Mouse (Mus musculus): ENCODE measurements around the gene Rai1. TPM values are rescaled to one million over a fixed set of nuclear protein-coding genes. Genes with fewer than 3 reads are reported as not detected.
A peak's percentile ranks its signal among the peaks of the same experiment; 100 is the strongest.

Gene Rai1
- total and polyA plus RNA-seq, 3 experiments = 26.3 to 101 (median 56.7) TPM

- TF ChIP-seq CTCF (IDR thresholded peaks at IDR 0.05 in 2 of 3, conservative IDR thresholded peaks at IDR 0.05 in 1 of 3; ENCODE audit: control insufficient read depth in 1 of 3, insufficient read depth in 1 of 3, low read depth in 2 of 3, low read length in 3 of 3, poor library complexity in 1 of 3, severe bottlenecking in 1 of 3) = no peak
- TF ChIP-seq MEF2A (IDR thresholded peaks at IDR 0.05; ENCODE audit: extremely low read depth, insufficient replicate concordance, low read depth, low read length, poor library complexity, severe bottlenecking) = no peak
- TF ChIP-seq SIN3A (IDR thresholded peaks at IDR 0.05; ENCODE audit: low read length) = peak; percentile 81
- TF ChIP-seq USF2 (IDR thresholded peaks at IDR 0.05; ENCODE audit: borderline replicate concordance in 1 of 2, insufficient read depth in 1 of 2, low read depth in 1 of 2, low read length in 2 of 2) = no peak
- TF ChIP-seq HCFC1 (IDR thresholded peaks at IDR 0.05; ENCODE audit: low read depth, low read length) = 0 out of 2 replicates have a peak, but pooled peaks have one; percentile 25
- TF ChIP-seq JUND (IDR thresholded peaks at IDR 0.05; ENCODE audit: low read depth, low read length) = no peak
- TF ChIP-seq CHD1 (IDR thresholded peaks at IDR 0.05; ENCODE audit: low read depth, low read length) = 0 out of 2 replicates have a peak, but pooled peaks have one; percentile 58
- TF ChIP-seq GATA1 (IDR thresholded peaks at IDR 0.05; ENCODE audit: low read depth, low read length) = no peak
- no peak for TF ChIP-seq TCF12 (IDR thresholded peaks at IDR 0.05; ENCODE audit: low read depth, low read length)
- peak; percentile 49; the same call in 1 of the 2 replicates for TF ChIP-seq POLR2AphosphoS2 (IDR thresholded peaks at IDR 0.05; ENCODE audit: low read length)
- TF ChIP-seq ZMIZ1 (IDR thresholded peaks at IDR 0.05; ENCODE audit: low read depth, low read length) = no peak
- peak in 1 of 2 experiments; percentile 68; a peak in 2 of 4 replicates for TF ChIP-seq POLR2A (IDR thresholded peaks at IDR 0.05; ENCODE audit: control insufficient read depth in 1 of 2, insufficient read depth in 1 of 2, low read depth in 1 of 2, low read length in 2 of 2, poor library complexity in 1 of 2)
- TF ChIP-seq RCOR1 (IDR thresholded peaks at IDR 0.05; ENCODE audit: low read depth, low read length) = no peak
- TF ChIP-seq SMC3 (IDR thresholded peaks at IDR 0.05; ENCODE audit: low read depth, low read length) = no peak
- no peak for TF ChIP-seq TAL1 (IDR thresholded peaks at IDR 0.05; ENCODE audit: low read length)
- TF ChIP-seq MAFK (IDR thresholded peaks at IDR 0.05; ENCODE audit: borderline replicate concordance, low read depth, low read length) = no peak
- TF ChIP-seq NRF1 (IDR thresholded peaks at IDR 0.05; ENCODE audit: insufficient read depth, low read depth, low read length, poor library complexity, severe bottlenecking) = no peak
- no peak for TF ChIP-seq EP300 (IDR thresholded peaks at IDR 0.05; ENCODE audit: low read depth in 1 of 2, low read length in 2 of 2)
- TF ChIP-seq TBP (IDR thresholded peaks at IDR 0.05; ENCODE audit: low read depth, low read length) = no peak
- TF ChIP-seq ETS1 (IDR thresholded peaks at IDR 0.05; ENCODE audit: low read depth, low read length) = no peak
Measured at GRCm38 (mm10) chr11:60105593-60106542, 1.1 kb downstream of the Rai1 start (continued).

- Histone ChIP-seq H3K4me3 (ENCODE audit: control insufficient read depth in 1 of 2, insufficient read depth in 1 of 2, low read depth in 2 of 2, low read length in 2 of 2) (peak overlapping the region; percentile 89 to 94), H3K9ac (ENCODE audit: control insufficient read depth, low read depth, low read length, poor library complexity, severe bottlenecking) (peak overlapping the region; percentile 96), H3K4me1 (ENCODE audit: control insufficient read depth in 1 of 2, insufficient read depth in 2 of 2, low read length in 2 of 2) (peaks cover 31 to 63% of the 10 kb centered on the region in 2 experiments), H3K79me2 (ENCODE audit: control insufficient read depth, insufficient read depth, low read length, poor library complexity) (peaks cover 66% of the 10 kb centered on the region), H3K27ac (ENCODE audit: control insufficient read depth, low read depth, low read length) (peak overlapping the region; percentile 86), H3K27me3 (ENCODE audit: control insufficient read depth in 1 of 2, insufficient read depth in 2 of 2, low read length in 2 of 2) (no peaks in the 10 kb centered on the region), H3K36me3 (ENCODE audit: control insufficient read depth in 1 of 2, insufficient read depth in 2 of 2, low read length in 2 of 2) (peaks cover 0 to 64% of the 10 kb centered on the region in 2 experiments; a peak in 3 of 4 replicates), H3K9me3 (replicated peaks; ENCODE audit: insufficient read depth, low read length) (no peaks in the 10 kb centered on the region)
- DNase-seq (ENCODE audit: low read depth, low spot score) = no peak
- TF ChIP-seq ZKSCAN1 (IDR thresholded peaks at IDR 0.05; ENCODE audit: low read depth, low read length) = no peak
- no peak for TF ChIP-seq MEF2A (IDR thresholded peaks at IDR 0.05; ENCODE audit: extremely low read depth, insufficient replicate concordance, low read depth, low read length, poor library complexity, severe bottlenecking)
- peak; percentile 91 for TF ChIP-seq ETS1 (IDR thresholded peaks at IDR 0.05; ENCODE audit: low read depth, low read length)
- TF ChIP-seq POLR2A (IDR thresholded peaks at IDR 0.05; ENCODE audit: control insufficient read depth in 1 of 2, insufficient read depth in 1 of 2, low read depth in 1 of 2, low read length in 2 of 2, poor library complexity in 1 of 2) = peak in 1 of 2 experiments; percentile 18; a peak in 1 of 4 replicates
- no peak for TF ChIP-seq SMC3 (IDR thresholded peaks at IDR 0.05; ENCODE audit: low read depth, low read length)
- TF ChIP-seq MAZ (IDR thresholded peaks at IDR 0.05; ENCODE audit: low read depth, low read length) = peak; percentile 79
- peak in 1 of 2 experiments; percentile 55; a peak in 2 of 4 replicates for TF ChIP-seq EP300 (IDR thresholded peaks at IDR 0.05; ENCODE audit: low read depth in 1 of 2, low read length in 2 of 2)
- TF ChIP-seq UBTF (IDR thresholded peaks at IDR 0.05; ENCODE audit: borderline replicate concordance, insufficient read depth, low read depth, low read length) = 0 out of 2 replicates have a peak, but pooled peaks have one; percentile 31
- TF ChIP-seq MXI1 (IDR thresholded peaks at IDR 0.05; ENCODE audit: low read depth, low read length) = peak; percentile 64
- no peak for TF ChIP-seq CHD1 (IDR thresholded peaks at IDR 0.05; ENCODE audit: low read depth, low read length)
- TF ChIP-seq NRF1 (IDR thresholded peaks at IDR 0.05; ENCODE audit: insufficient read depth, low read depth, low read length, poor library complexity, severe bottlenecking) = no peak
- TF ChIP-seq CTCF (IDR thresholded peaks at IDR 0.05 in 2 of 3, conservative IDR thresholded peaks at IDR 0.05 in 1 of 3; ENCODE audit: control insufficient read depth in 1 of 3, insufficient read depth in 1 of 3, low read depth in 2 of 3, low read length in 3 of 3, poor library complexity in 1 of 3, severe bottlenecking in 1 of 3) = no peak
- TF ChIP-seq TBP (IDR thresholded peaks at IDR 0.05; ENCODE audit: low read depth, low read length) = peak; percentile 77
- TF ChIP-seq RAD21 (IDR thresholded peaks at IDR 0.05; ENCODE audit: low read depth, low read length) = no peak
- no peak for TF ChIP-seq MYB (IDR thresholded peaks at IDR 0.05; ENCODE audit: low read depth, low read length)
- no peak for TF ChIP-seq GABPA (IDR thresholded peaks at IDR 0.05; ENCODE audit: low read depth, low read length)
- TF ChIP-seq ZNF384 (IDR thresholded peaks at IDR 0.05; ENCODE audit: low read depth, low read length) = peak; percentile 52; the same call in 1 of the 2 replicates
- TF ChIP-seq MAFK (IDR thresholded peaks at IDR 0.05; ENCODE audit: borderline replicate concordance, low read depth, low read length) = no peak
Measured at GRCm38 (mm10) chr11:60106543-60107110, 1.8 kb downstream of the Rai1 start.

Data from MEL (cell line).